Mouse (Mus musculus): ENCODE data around the gene Sfxn1.

- TF ChIP-seq POLR2A (IDR thresholded peaks at IDR 0.05; ENCODE audit: low read depth, low read length) (no peak), CTCF (IDR thresholded peaks at IDR 0.05; ENCODE audit: borderline replicate concordance, insufficient read depth, low read length) (no peak)
Measured at GRCm38 (mm10) chr13:54054962-54055361, 16.7 kb upstream of the Sfxn1 start.
